Mouse (Mus musculus): Measurements from ENCODE around the gene Apoe. TPM values are rescaled to one million over a fixed set of nuclear protein-coding genes. Genes with fewer than 3 reads are reported as not detected.

Apoe gene
- polyA plus RNA-seq, 1 experiment from 2014 or later = 20,761 TPM

Other genes starting within 250 kb of the Apoe start
- gene Mark4, start 240.4 kb downstream of the Apoe start, polyA plus RNA-seq (2018) = 13.7 to 20.2 TPM (median 14.9 TPM) in 3 replicates
- 0.07 TPM in 1 of 3 replicates, not detected in the others for gene Exoc3l2, start 235.9 kb downstream of the Apoe start, polyA plus RNA-seq (2018)
- 5.7 to 9.3 TPM (median 6.9 TPM) in 3 replicates for gene Bloc1s3, start 190.8 kb downstream of the Apoe start, polyA plus RNA-seq (2018)
- 9.4 to 41.1 TPM (median 33.5 TPM) in 3 replicates for gene Trappc6a, start 190.8 kb downstream of the Apoe start, polyA plus RNA-seq (2018)
- gene Nkpd1, start 181.3 kb downstream of the Apoe start, polyA plus RNA-seq (2018) = not detected in 3 replicates
- 21.4 to 34.9 TPM (median 23.9 TPM) in 3 replicates for gene Ppp1r37, start 136.1 kb downstream of the Apoe start, polyA plus RNA-seq (2018)
- gene Zfp296, start 121.9 kb downstream of the Apoe start, polyA plus RNA-seq (2018) = 0.16 to 0.24 TPM in 2 of 3 replicates, not detected in the other
- 16.9 to 46.6 TPM (median 40.7 TPM) in 3 replicates for gene Gemin7, start 121.6 kb downstream of the Apoe start, polyA plus RNA-seq (2018)
- 14.0 to 24.9 TPM (median 16.3 TPM) in 3 replicates for gene Clasrp, start 94.7 kb downstream of the Apoe start, polyA plus RNA-seq (2018)
- gene Relb, start 69.8 kb downstream of the Apoe start, polyA plus RNA-seq (2018) = 11.3 to 29.9 TPM (median 15.3 TPM) in 3 replicates
- gene Clptm1, start 34.2 kb downstream of the Apoe start, polyA plus RNA-seq (2018) = 90.5 to 113 TPM (median 108 TPM) in 3 replicates
- gene Apoc2, start 21.2 kb downstream of the Apoe start, polyA plus RNA-seq (2018) = 31.8 to 82.7 TPM (median 33.3 TPM) in 3 replicates
- not detected in 3 replicates for gene Gm44805, start 17.8 kb downstream of the Apoe start, polyA plus RNA-seq (2018)
- gene Apoc4, start 17.7 kb downstream of the Apoe start, polyA plus RNA-seq (2018) = 1.1 TPM in 1 of 3 replicates, not detected in the others
- 4.3 to 4.7 TPM (median 4.4 TPM) in 3 replicates for gene Apoc1, start 6.5 kb downstream of the Apoe start, polyA plus RNA-seq (2018)
- 17.8 to 74.1 TPM (median 32.1 TPM) in 3 replicates for gene Tomm40, start 16.2 kb upstream of the Apoe start, polyA plus RNA-seq (2018)
- gene Nectin2, start 51.3 kb upstream of the Apoe start, polyA plus RNA-seq (2018) = 5.2 to 7.5 TPM (median 5.9 TPM) in 3 replicates
- gene Bcam, start 71.8 kb upstream of the Apoe start, polyA plus RNA-seq (2018) = 0.12 to 0.15 TPM (median 0.14 TPM) in 3 replicates
- not detected in 3 replicates for gene Cblc, start 97.6 kb upstream of the Apoe start, polyA plus RNA-seq (2018)
- gene Bcl3, start 123.6 kb upstream of the Apoe start, polyA plus RNA-seq (2018) = 11.2 to 30.9 TPM (median 23.0 TPM) in 3 replicates
- not detected in 3 replicates for gene Gm19345, start 152.8 kb upstream of the Apoe start, polyA plus RNA-seq (2018)
- 0.18 to 0.82 TPM (median 0.22 TPM) in 3 replicates for gene Ceacam16, start 162.1 kb upstream of the Apoe start, polyA plus RNA-seq (2018)
- gene Ceacam19, start 188.8 kb upstream of the Apoe start, polyA plus RNA-seq (2018) = 0.23 TPM in 2 of 3 replicates, not detected in the other
- 13.0 to 22.9 TPM (median 22.5 TPM) in 3 replicates for gene Pvr, start 222.0 kb upstream of the Apoe start, polyA plus RNA-seq (2018)